Mouse (Mus musculus) C2C12 (cell line): ENCODE measurements around the gene Dap3.

Source experiments
- CTCF ChIP-seq: IDR thresholded peaks from one replicate; pipeline ENCODE4 v1.5.1; 2011; ENCODE audit not compliant: control insufficient read depth, insufficient read depth, insufficient read length
- FOSL1 ChIP-seq: IDR thresholded peaks from one replicate; pipeline ENCODE4 v1.8.0; 2011; ENCODE audit warnings: mild to moderate bottlenecking, low read length; ENCODE audit not compliant: poor library complexity, insufficient read depth, severe bottlenecking
- MAX ChIP-seq: IDR thresholded peaks from one replicate; pipeline ENCODE4 v1.6.1; 2011; ENCODE audit warnings: mild to moderate bottlenecking, control low read depth
- MYOD1 ChIP-seq: IDR thresholded peaks from one replicate; pipeline ENCODE4 v1.6.1; 2011; ENCODE audit warnings: low read depth; ENCODE audit not compliant: control insufficient read depth, insufficient read length
- MYOG ChIP-seq: IDR thresholded peaks from one replicate; pipeline ENCODE4 v1.6.1; 2011; ENCODE audit not compliant: control insufficient read depth, insufficient read length; ENCODE audit errors: extremely low read depth
- USF1 ChIP-seq: IDR thresholded peaks from one replicate; pipeline ENCODE4 v1.6.1; 2011; ENCODE audit warnings: low read depth, mild to moderate bottlenecking, control low read depth, moderate library complexity

GRCm38 (mm10) chr3:88904803-88905202 is 46.2 kb downstream of the Dap3 start:
- TF ChIP-seq MYOD1 = no peak
- TF ChIP-seq MAX = no peak
- no peak for TF ChIP-seq MYOG
- no peak for TF ChIP-seq CTCF
- TF ChIP-seq USF1 = no peak
- no peak for TF ChIP-seq FOSL1
